Mouse (Mus musculus) T-helper 17 cell (primary cell): ENCODE measurements around the gene Abtb2.

Experiments used
- in situ Hi-C, 2 experiments: fragments of 300-600 bp; cut with MboI, MseI; formaldehyde crosslinking; loops; 1 replicate in 1 of 2; 2 replicates in 1 of 2; pipeline ENCODE4 v1.15.1; 2025; ENCODE audit warnings: high pct_unique_total_duplicates in 2 of 2

The Abtb2 gene

GRCm38 (mm10) chr2:103682261-103682722 is 116.2 kb downstream of the Abtb2 start:
- in situ Hi-C loops: loop anchor here (10.0 to 25.0 kb wide), 3 partner anchors 595 to 1695 kb away; partner anchors contain the start of gene Them7 (in 1 of the 2)

- in situ Hi-C loops: loop anchor here (10.0 to 25.0 kb wide), 3 partner anchors 596 to 1696 kb away; partner anchors contain the start of gene Them7 (in 1 of the 2)
Observed at GRCm38 (mm10) chr2:103682927-103683442, 116.9 kb downstream of the Abtb2 start.

GRCm38 (mm10) chr2:103684431-103684830 is 118.3 kb downstream of the Abtb2 start:
- in situ Hi-C loops: loop anchor here (10.0 to 25.0 kb wide), 3 partner anchors 597 to 1697 kb away; partner anchors contain the start of gene Them7 (in 1 of the 2)

GRCm38 (mm10) chr2:103684926-103685577 is 118.9 kb downstream of the Abtb2 start:
- in situ Hi-C loops: loop anchor here (10.0 to 25.0 kb wide), 3 partner anchors 598 to 1698 kb away; partner anchors contain the start of gene Them7 (in 1 of the 2)

GRCm38 (mm10) chr2:103685581-103685980 is 119.5 kb downstream of the Abtb2 start:
- in situ Hi-C loops: loop anchor here (10.0 to 25.0 kb wide), 3 partner anchors 598 to 1698 kb away; partner anchors contain the start of gene Them7 (in 1 of the 2)

GRCm38 (mm10) chr2:103687143-103687542 is 121.0 kb downstream of the Abtb2 start:
- in situ Hi-C loops: loop anchor here (10.0 to 25.0 kb wide), 3 partner anchors 600 to 1700 kb away; partner anchors contain the start of gene Them7 (in 1 of the 2)

GRCm38 (mm10) chr2:103687888-103688287 is 121.8 kb downstream of the Abtb2 start:
- in situ Hi-C loops: loop anchor here (10.0 to 25.0 kb wide), 3 partner anchors 601 to 1701 kb away; partner anchors contain the start of gene Them7 (in 1 of the 2)

- in situ Hi-C loops: loop anchor here (25.0 kb wide), 2 partner anchors 603 to 1703 kb away; no protein-coding TSS in a partner anchor
Observed at GRCm38 (mm10) chr2:103690425-103690824, 124.3 kb downstream of the Abtb2 start.

- in situ Hi-C loops: loop anchor here (25.0 kb wide), 2 partner anchors 604 to 1704 kb away; no protein-coding TSS in a partner anchor
Observed at GRCm38 (mm10) chr2:103690828-103691227, 124.7 kb downstream of the Abtb2 start.

GRCm38 (mm10) chr2:103691278-103691677 is 125.2 kb downstream of the Abtb2 start:
- in situ Hi-C loops: loop anchor here (25.0 kb wide), 2 partner anchors 604 to 1704 kb away; no protein-coding TSS in a partner anchor

GRCm38 (mm10) chr2:103692810-103693209 is 126.7 kb downstream of the Abtb2 start:
- in situ Hi-C loops: loop anchor here (25.0 kb wide), 2 partner anchors 606 to 1706 kb away; no protein-coding TSS in a partner anchor

- in situ Hi-C loops: loop anchor here (25.0 kb wide), 2 partner anchors 608 to 1708 kb away; no protein-coding TSS in a partner anchor
Observed at GRCm38 (mm10) chr2:103694777-103695563, 128.9 kb downstream of the Abtb2 start.

- in situ Hi-C loops: loop anchor here (25.0 kb wide), 2 partner anchors 609 to 1709 kb away; no protein-coding TSS in a partner anchor
Observed at GRCm38 (mm10) chr2:103696177-103696576, 130.1 kb downstream of the Abtb2 start.

GRCm38 (mm10) chr2:103700514-103700913 is 134.4 kb downstream of the Abtb2 start:
- in situ Hi-C loops: loop anchor here (5.0 to 10.0 kb wide), 2 partner anchors 133 to 246 kb away; partner anchors contain the start of gene Abtb2 (in 1 of the 2)

- in situ Hi-C loops: loop anchor here (5.0 to 10.0 kb wide), 2 partner anchors 136 to 249 kb away; partner anchors contain the start of gene Abtb2 (in 1 of the 2)
Observed at GRCm38 (mm10) chr2:103703336-103703735, 137.2 kb downstream of the Abtb2 start.

- in situ Hi-C loops: loop anchor here (5.0 to 10.0 kb wide), 2 partner anchors 137 to 249 kb away; partner anchors contain the start of gene Abtb2 (in 1 of the 2)
Observed at GRCm38 (mm10) chr2:103703865-103704264, 137.8 kb downstream of the Abtb2 start.

GRCm38 (mm10) chr2:103705826-103706225 is 139.7 kb downstream of the Abtb2 start:
- in situ Hi-C loops: loop anchor here in 1 of 2 experiments (10.0 kb wide), 1 partner anchor 251 kb away; no protein-coding TSS in a partner anchor

- in situ Hi-C loops: loop anchor here in 1 of 2 experiments (10.0 kb wide), 1 partner anchor 251 kb away; no protein-coding TSS in a partner anchor
Observed at GRCm38 (mm10) chr2:103706226-103706625, 140.1 kb downstream of the Abtb2 start.

GRCm38 (mm10) chr2:103707056-103707776 is 141.1 kb downstream of the Abtb2 start:
- in situ Hi-C loops: loop anchor here in 1 of 2 experiments (10.0 kb wide), 1 partner anchor 252 kb away; no protein-coding TSS in a partner anchor

- in situ Hi-C loops: loop anchor here in 1 of 2 experiments (5.0 to 10.0 kb wide), 2 partner anchors 39 to 146 kb away; partner anchors contain the start of gene Abtb2
Observed at GRCm38 (mm10) chr2:103710849-103711248, 144.7 kb downstream of the Abtb2 start.
